Mouse (Mus musculus): ENCODE measurements at regions not wholly inside any gene's neighbourhood (a gene's known extent, or its start where the extent isn't known, plus 50 kb on each side); places are given as distances from the start of the nearest gene placed in this dataset.

- no peak for ATAC-seq (replicated peaks; ENCODE audit: low read depth, poor library complexity, severe bottlenecking)
These were observed 145.8 kb upstream of the Nr2f2 start for GRCm38 (mm10) chr7:70512354-70512753.

DNA sequence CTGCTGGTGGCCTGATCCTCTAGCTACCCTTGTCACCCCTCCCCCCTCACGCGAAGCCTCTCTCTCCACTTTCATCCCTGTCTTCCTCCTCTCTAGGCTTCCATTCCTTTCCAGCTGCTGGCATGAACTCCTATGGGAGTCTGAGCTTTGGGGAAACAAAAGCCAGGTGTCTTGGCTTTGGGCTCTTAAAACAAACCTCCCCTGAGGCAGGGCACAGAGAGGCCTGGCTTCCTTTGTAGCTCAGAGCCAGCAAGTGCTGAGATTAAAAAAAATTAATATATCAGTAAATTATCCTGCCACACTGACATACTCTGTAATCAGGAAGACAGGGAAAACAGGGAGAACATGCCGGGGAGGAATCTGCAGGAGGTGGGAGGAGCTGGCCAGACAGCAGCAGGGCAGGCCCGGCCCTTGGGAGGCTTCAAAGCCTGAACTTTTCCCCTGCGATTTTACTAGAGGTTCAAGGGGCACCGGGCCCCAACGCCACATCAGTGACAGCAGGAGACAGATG lies 139.2 kb upstream of the Nr2f2 start:
- ATAC-seq (replicated peaks; ENCODE audit: low read depth, poor library complexity, severe bottlenecking) = no peak

- ATAC-seq (replicated peaks; ENCODE audit: low read depth, poor library complexity, severe bottlenecking) = no peak
These were observed 135.3 kb upstream of the Nr2f2 start for GRCm38 (mm10) chr7:70501821-70502220.

GRCm38 (mm10) chr7:70496541-70497154 lies 130.1 kb upstream of the Nr2f2 start:
- ATAC-seq (replicated peaks; ENCODE audit: low read depth, poor library complexity, severe bottlenecking) = no peak

DNA sequence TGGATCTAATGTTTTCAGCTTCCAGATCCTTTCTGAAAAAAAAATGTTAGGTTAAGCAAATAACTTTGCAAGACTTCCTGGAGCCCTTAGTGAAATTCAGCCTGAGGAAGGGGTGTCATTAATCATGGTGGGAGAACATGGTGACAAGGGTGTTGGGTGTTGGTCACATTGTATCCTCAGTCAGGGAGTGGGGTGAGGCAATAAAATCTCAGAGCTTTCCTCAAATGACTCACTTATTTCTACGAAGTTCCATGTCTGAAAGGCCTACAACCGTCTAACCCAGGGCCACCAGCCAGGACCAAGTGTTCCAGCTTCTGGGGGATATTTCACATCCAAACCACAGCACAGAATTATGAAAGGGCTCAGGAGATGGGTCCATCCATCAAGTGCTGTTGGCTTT lies 117.7 kb upstream of the Nr2f2 start:
- no peak for ATAC-seq (replicated peaks; ENCODE audit: low read depth, poor library complexity, severe bottlenecking)

DNA sequence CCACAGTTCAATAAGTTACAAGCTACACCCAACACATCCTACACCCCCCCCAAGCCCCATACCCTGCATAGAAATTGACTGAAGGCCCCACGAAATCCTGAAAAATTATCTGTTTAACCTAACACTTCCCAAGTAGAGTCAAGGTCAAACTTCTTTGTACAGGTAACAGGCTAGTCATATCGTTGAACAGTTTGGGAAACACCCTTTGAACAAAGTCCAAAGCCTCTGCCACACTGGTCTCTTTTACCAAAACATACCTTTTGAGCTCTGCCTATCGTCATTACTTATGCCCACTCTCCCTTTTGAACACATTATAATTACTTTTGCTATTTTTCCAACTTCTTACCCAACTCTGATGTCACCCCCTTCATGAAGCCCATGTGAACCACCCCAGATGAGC lies 117.0 kb upstream of the Nr2f2 start:
- no peak for ATAC-seq (replicated peaks; ENCODE audit: low read depth, poor library complexity, severe bottlenecking)

GRCm38 (mm10) chr7:70481880-70482279 lies 115.3 kb upstream of the Nr2f2 start:
- no peak for ATAC-seq (replicated peaks; ENCODE audit: low read depth, poor library complexity, severe bottlenecking)

DNA sequence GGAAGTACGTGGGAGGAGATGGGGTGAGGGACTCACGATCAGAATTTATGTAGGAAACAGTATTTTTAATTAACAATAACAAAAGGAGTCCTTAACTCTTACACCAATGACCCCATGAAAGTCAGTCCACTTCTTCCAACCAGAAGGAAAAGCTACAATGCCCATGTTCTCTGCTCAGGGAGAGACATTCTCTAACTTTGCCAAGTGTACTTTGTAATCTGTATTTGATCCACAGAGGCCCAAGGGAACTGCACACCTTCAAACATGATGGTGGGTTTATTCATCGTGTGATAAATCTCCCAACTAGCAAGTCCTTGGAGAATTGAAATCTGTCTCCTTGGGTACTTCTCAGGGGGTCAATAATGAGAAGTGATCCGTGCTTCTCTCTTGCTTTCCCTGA lies 106.3 kb upstream of the Nr2f2 start:
- ATAC-seq (replicated peaks; ENCODE audit: low read depth, poor library complexity, severe bottlenecking) = no peak

- no peak for ATAC-seq (replicated peaks; ENCODE audit: low read depth, poor library complexity, severe bottlenecking)
These were observed 104.0 kb upstream of the Nr2f2 start for GRCm38 (mm10) chr7:70470557-70470956.

DNA sequence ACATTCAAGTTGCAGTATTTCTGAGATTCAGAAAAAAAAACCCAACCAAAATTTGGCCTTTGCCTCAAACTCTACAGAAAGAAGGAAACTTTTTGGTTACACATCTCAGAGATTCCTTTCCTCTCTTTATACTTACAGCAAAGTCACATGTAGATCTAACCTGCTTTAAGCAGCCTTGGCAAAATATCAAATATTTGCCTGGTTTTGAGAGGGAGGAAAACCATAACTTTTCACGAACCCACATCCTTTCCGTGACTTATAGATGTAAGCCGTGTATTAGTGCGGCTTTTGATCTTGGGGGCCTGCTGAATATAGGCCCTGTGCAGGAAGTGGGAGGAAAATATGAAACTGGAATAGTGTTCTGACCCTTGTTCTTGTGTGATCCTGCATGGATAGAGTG lies 95.6 kb upstream of the Nr2f2 start:
- no peak for ATAC-seq (replicated peaks; ENCODE audit: low read depth, poor library complexity, severe bottlenecking)

DNA sequence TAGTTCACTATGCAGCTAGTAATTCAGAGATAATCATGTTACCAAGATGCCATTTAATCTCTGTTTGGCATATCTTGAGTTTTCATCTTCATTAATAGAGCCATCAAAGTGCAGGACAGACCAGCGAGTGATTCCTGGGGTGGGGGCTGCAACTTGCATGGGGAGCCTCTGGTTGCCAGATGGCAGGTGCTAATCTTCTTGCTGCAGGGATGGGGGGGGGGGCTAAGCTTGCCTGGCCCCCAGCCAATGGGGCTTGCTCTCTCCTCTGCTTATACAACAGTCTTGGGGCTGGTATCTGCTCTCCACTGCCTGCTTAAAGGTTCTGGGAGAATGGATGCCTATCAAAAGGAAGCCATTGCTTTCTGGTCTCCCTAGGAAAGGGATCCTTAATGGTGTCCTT lies 88.0 kb upstream of the Nr2f2 start:
- ATAC-seq (replicated peaks; ENCODE audit: low read depth, poor library complexity, severe bottlenecking) = no peak

DNA sequence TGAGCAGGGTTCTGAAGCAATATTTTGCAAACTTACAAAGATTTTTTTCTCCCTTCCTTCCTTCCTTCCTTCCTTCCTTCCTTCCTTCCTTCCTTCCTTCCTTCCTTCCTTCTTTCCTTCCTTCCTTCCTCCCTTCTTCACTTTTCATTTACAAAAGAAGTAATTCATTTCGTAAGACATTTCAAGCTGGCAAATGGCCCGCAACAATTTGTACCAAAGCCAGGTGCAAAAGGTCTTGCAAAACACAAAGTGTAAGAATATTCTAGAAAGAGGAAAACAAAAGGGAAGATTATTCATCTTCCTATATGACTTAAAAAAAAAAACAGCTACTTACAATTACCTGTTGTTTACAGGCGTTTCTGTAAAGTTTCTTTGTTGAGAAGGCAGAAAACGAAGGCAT lies 86.3 kb upstream of the Nr2f2 start:
- no peak for ATAC-seq (replicated peaks; ENCODE audit: low read depth, poor library complexity, severe bottlenecking)

- ATAC-seq (replicated peaks; ENCODE audit: low read depth, poor library complexity, severe bottlenecking) = no peak
These were observed 72.4 kb upstream of the Nr2f2 start for GRCm38 (mm10) chr7:70438908-70439307.

GRCm38 (mm10) chr7:70433838-70434237 lies 67.3 kb upstream of the Nr2f2 start:
- ATAC-seq (replicated peaks; ENCODE audit: low read depth, poor library complexity, severe bottlenecking) = no peak

DNA sequence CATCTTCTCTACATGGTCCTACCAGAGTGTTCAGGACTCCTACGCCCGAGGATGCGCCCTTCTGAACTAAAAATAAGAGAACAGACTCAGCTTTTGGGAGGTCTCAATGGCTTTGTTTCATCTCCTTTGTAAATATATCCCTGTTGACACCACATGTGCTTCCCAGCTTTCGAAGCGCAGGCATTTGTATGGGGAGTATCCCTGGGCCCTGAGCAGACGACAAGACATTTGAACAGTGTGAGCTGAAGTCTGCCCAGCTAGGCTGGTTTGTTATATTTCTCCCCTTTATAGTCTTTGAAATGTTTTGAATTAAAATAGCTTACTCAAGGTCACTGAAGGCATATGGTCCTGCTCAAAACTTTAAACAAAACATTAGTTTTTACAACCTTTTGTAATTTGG lies 66.8 kb upstream of the Nr2f2 start:
- ATAC-seq (replicated peaks; ENCODE audit: low read depth, poor library complexity, severe bottlenecking) = no peak

GRCm38 (mm10) chr7:70431712-70432111 lies 65.2 kb upstream of the Nr2f2 start:
- ATAC-seq (replicated peaks; ENCODE audit: low read depth, poor library complexity, severe bottlenecking) = no peak

DNA sequence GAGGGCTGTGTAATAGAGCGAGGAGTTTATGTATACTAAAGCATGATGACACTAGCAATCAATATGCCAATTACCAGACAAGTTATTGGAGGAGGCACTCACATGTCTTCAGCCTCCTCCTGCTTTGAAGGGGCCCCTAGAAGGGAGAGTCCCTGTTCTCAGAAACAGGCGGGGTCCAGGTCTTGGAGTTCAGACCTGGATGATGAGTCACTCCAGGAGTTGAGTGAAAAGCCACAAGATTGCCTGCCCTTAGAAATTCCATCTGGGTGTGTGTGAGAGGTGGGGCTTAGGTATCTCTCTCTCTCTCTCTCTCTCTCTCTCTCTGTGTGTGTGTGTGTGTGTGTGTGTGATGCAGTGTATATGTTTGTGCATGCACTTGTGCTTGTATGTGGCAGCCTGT lies 62.8 kb upstream of the Nr2f2 start:
- ATAC-seq (replicated peaks; ENCODE audit: low read depth, poor library complexity, severe bottlenecking) = no peak

- ATAC-seq (replicated peaks; ENCODE audit: low read depth, poor library complexity, severe bottlenecking) = no peak
These were observed 57.7 kb upstream of the Nr2f2 start for GRCm38 (mm10) chr7:70424231-70424620.

DNA sequence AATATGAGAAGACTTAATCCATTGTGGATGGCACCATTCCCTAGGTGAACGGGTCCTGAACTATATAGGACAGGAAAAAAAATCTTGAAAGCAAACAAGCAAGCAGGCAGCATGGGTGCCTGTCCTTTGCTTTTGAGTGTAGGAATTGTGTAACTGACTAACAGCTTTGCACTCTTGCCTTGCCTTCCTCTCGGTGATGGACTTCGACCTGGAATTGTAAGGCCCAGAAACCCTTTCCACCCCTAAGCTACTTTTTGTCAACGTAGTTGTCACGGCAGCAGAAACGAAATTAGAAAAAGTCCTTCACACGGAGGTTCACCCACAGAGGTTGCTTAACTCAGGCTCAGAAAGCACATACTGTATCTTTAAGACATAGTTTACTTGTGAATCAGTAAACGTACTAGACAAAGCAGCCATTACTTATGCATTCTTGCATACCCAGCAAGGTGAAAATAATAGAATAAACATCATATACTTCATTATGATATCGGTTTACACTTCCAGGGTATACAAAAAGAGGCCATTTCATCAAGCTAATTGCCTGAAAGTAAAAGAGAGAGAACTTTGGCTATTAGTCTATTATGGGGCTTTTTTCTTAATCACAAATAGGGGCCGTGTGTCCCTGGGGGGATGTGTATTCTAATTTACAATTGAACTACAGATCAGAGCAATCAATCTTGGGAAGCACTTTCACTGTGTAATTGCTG lies 57.1 kb upstream of the Nr2f2 start:
- ATAC-seq (replicated peaks; ENCODE audit: low read depth, poor library complexity, severe bottlenecking) = no peak

DNA sequence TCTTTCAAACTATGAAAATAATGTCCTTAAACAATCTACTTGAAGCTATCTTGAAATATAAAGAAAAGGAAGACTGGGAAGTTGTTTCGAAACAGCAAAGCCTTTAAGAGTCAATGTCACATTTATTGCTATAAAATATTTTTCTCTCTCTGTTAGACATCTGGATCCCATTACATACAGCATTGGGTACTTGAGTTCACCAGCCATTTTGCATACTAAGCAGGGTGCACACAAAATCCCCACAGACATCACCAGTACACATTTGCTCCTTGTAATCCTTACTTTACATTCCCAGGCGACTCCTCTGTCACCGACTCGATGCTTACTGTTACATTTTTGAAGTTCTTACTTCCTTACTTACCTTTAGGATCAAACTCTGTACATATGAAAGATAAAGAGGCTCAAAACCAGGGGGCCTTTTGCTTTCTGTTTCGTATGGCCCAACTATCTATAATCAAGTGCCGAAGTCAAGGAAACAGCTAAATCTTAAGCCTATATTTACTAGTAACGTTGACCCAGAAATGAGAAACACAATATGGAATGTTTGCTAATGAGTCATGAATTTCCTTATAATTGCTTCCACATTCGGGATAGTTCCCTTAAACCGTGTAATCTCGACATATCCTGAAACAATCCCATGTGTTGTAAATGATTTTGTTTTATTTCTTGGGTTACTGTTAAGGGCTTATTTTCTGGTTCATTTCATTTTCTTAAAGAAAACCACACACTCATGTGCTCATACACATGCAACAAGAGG lies 49.8 kb upstream of the Nr2f2 start:
- ATAC-seq (replicated peaks; ENCODE audit: low read depth, poor library complexity, severe bottlenecking) = no peak

Data from common myeloid progenitor, adult 5-6 weeks (primary cell).